Mouse (Mus musculus) MEL (cell line): ENCODE results near the gene 2300002M23Rik. TPM values are rescaled to one million over a fixed set of nuclear protein-coding genes. Genes with fewer than 3 reads are reported as not detected.
A peak's percentile ranks its signal among the peaks of the same experiment; 100 is the strongest.

Source experiments
- DNase-seq: peaks from one replicate; pipeline ENCODE4 v3.0.0; 2011; ENCODE audit warnings: low read depth, low spot score
- H3K27ac ChIP-seq: 2 replicates; pipeline ENCODE4 v1.5.1; 2012; ENCODE audit warnings: low read depth, mild to moderate bottlenecking, control low read depth, low read length, moderate library complexity; ENCODE audit not compliant: control insufficient read depth
- H3K27me3 ChIP-seq, 2 experiments: fragments of 150-350 bp in 1 of 2; sonication (generic) in 1 of 2; 2 replicates each; pipeline ENCODE4 v1.6.1; 2012; ENCODE audit warnings: low read length in 2 of 2, mild to moderate bottlenecking in 2 of 2, improper control_type of control experiment in 1 of 2, moderate library complexity in 1 of 2; ENCODE audit not compliant: insufficient read depth in 2 of 2, control insufficient read depth in 1 of 2
- H3K36me3 ChIP-seq, 2 experiments: 2 replicates each; pipeline ENCODE4 v1.6.1; 2012 to 2014; ENCODE audit warnings: low read length in 2 of 2, improper control_type of control experiment in 1 of 2, inconsistent platforms in 1 of 2, mild to moderate bottlenecking in 1 of 2; ENCODE audit not compliant: insufficient read depth in 2 of 2, control insufficient read depth in 1 of 2
- H3K4me1 ChIP-seq, 2 experiments: fragments of 150-350 bp in 1 of 2; sonication (generic) in 1 of 2; 2 replicates each; pipeline ENCODE4 v1.6.1; 2012; ENCODE audit warnings: low read length in 2 of 2, improper control_type of control experiment in 1 of 2, mild to moderate bottlenecking in 1 of 2; ENCODE audit not compliant: insufficient read depth in 2 of 2, control insufficient read depth in 1 of 2
- H3K4me3 ChIP-seq, 2 experiments: fragments of 150-350 bp in 1 of 2; sonication (generic) in 1 of 2; 2 replicates each; pipeline ENCODE4 v1.5.1; 2012; ENCODE audit warnings: low read depth in 2 of 2, low read length in 2 of 2, mild to moderate bottlenecking in 2 of 2, moderate library complexity in 2 of 2, control low read depth in 1 of 2, improper control_type of control experiment in 1 of 2; ENCODE audit not compliant: control insufficient read depth in 1 of 2, insufficient read depth in 1 of 2
- H3K79me2 ChIP-seq: 2 replicates; pipeline ENCODE4 v1.6.1; 2012; ENCODE audit warnings: mild to moderate bottlenecking, low read length, moderate library complexity; ENCODE audit not compliant: control insufficient read depth, poor library complexity, insufficient read depth
- H3K9ac ChIP-seq: 2 replicates; pipeline ENCODE4 v1.6.1; 2012; ENCODE audit warnings: low read depth, mild to moderate bottlenecking, control low read depth, low read length, moderate library complexity; ENCODE audit not compliant: control insufficient read depth, poor library complexity, severe bottlenecking
- H3K9me3 ChIP-seq: fragments of 150-350 bp; sonication (generic); replicated peaks from 2 replicates; pipeline ENCODE4 v1.6.1; 2012; ENCODE audit warnings: mild to moderate bottlenecking, low read length, improper control_type of control experiment, moderate library complexity; ENCODE audit not compliant: insufficient read depth
- BHLHE40 ChIP-seq: IDR thresholded peaks from 2 replicates; pipeline ENCODE4 v1.6.1; 2012; ENCODE audit warnings: low read depth, mild to moderate bottlenecking, inconsistent platforms, low read length, improper control_type of control experiment, borderline replicate concordance
- CHD1 ChIP-seq: IDR thresholded peaks from 2 replicates; pipeline ENCODE4 v1.6.1; 2012; ENCODE audit warnings: low read depth, mild to moderate bottlenecking, inconsistent platforms, low read length, improper control_type of control experiment
- CTCF ChIP-seq, 3 experiments: IDR thresholded peaks in 2 of 3; conservative IDR thresholded peaks in 1 of 3; 2 replicates each; pipeline ENCODE4 v1.5.1; 2011 to 2012; ENCODE audit warnings: low read length in 3 of 3, low read depth in 2 of 3, mild to moderate bottlenecking in 2 of 3, improper control_type of control experiment in 1 of 3, inconsistent platforms in 1 of 3, mixed read lengths in 1 of 3, moderate library complexity in 1 of 3; ENCODE audit not compliant: control insufficient read depth in 1 of 3, insufficient read depth in 1 of 3, poor library complexity in 1 of 3, severe bottlenecking in 1 of 3
- E2F4 ChIP-seq: IDR thresholded peaks from 2 replicates; pipeline ENCODE4 v1.6.1; 2011; ENCODE audit warnings: low read depth, low read length, improper control_type of control experiment, borderline replicate concordance
- EP300 ChIP-seq, 2 experiments: IDR thresholded peaks; 2 replicates each; pipeline ENCODE4 v1.6.1; 2011; ENCODE audit warnings: improper control_type of control experiment in 2 of 2, low read length in 2 of 2, low read depth in 1 of 2, mild to moderate bottlenecking in 1 of 2
- GABPA ChIP-seq: IDR thresholded peaks from 2 replicates; pipeline ENCODE4 v1.6.1; 2012; ENCODE audit warnings: low read depth, mild to moderate bottlenecking, inconsistent platforms, low read length, improper control_type of control experiment, moderate library complexity
- GATA1 ChIP-seq: IDR thresholded peaks from 2 replicates; pipeline ENCODE4 v1.6.1; 2011; ENCODE audit warnings: low read depth, low read length, improper control_type of control experiment
- HCFC1 ChIP-seq: IDR thresholded peaks from 2 replicates; pipeline ENCODE4 v1.6.1; 2012; ENCODE audit warnings: low read depth, mild to moderate bottlenecking, inconsistent platforms, low read length, improper control_type of control experiment, moderate library complexity
- MAX ChIP-seq: IDR thresholded peaks from 2 replicates; pipeline ENCODE4 v1.6.1; 2011; ENCODE audit warnings: low read length, improper control_type of control experiment
- NELFE ChIP-seq: IDR thresholded peaks from 2 replicates; pipeline ENCODE4 v1.6.1; 2011; ENCODE audit warnings: low read depth, low read length, improper control_type of control experiment
- NRF1 ChIP-seq: IDR thresholded peaks from 2 replicates; pipeline ENCODE4 v1.6.1; 2014; ENCODE audit warnings: low read depth, mild to moderate bottlenecking, inconsistent platforms, low read length, improper control_type of control experiment, moderate library complexity; ENCODE audit not compliant: poor library complexity, insufficient read depth, severe bottlenecking
- POLR2AphosphoS5 ChIP-seq: IDR thresholded peaks from 2 replicates; pipeline ENCODE4 v1.6.1; 2012; ENCODE audit warnings: low read depth, borderline replicate concordance, mild to moderate bottlenecking, inconsistent platforms, low read length, moderate library complexity, mixed read lengths
- RAD21 ChIP-seq: IDR thresholded peaks from 2 replicates; pipeline ENCODE4 v1.6.1; 2011; ENCODE audit warnings: mild to moderate bottlenecking, low read depth, low read length, improper control_type of control experiment
- SIN3A ChIP-seq: IDR thresholded peaks from 2 replicates; pipeline ENCODE4 v1.6.1; 2012; ENCODE audit warnings: low read length, improper control_type of control experiment, inconsistent platforms
- SMC3 ChIP-seq: IDR thresholded peaks from 2 replicates; pipeline ENCODE4 v1.6.1; 2011; ENCODE audit warnings: low read depth, low read length, improper control_type of control experiment
- TAL1 ChIP-seq: IDR thresholded peaks from 2 replicates; pipeline ENCODE4 v1.6.1; 2012; ENCODE audit warnings: mild to moderate bottlenecking, inconsistent platforms, low read length, moderate library complexity, mixed read lengths
- ZC3H11A ChIP-seq: IDR thresholded peaks from 2 replicates; pipeline ENCODE4 v1.6.1; 2012; ENCODE audit warnings: low read depth, mild to moderate bottlenecking, inconsistent platforms, low read length, improper control_type of control experiment
- ZKSCAN1 ChIP-seq: IDR thresholded peaks from 2 replicates; pipeline ENCODE4 v1.6.1; 2012; ENCODE audit warnings: low read depth, mild to moderate bottlenecking, inconsistent platforms, low read length, improper control_type of control experiment, moderate library complexity
- ZMIZ1 ChIP-seq: IDR thresholded peaks from 2 replicates; pipeline ENCODE4 v1.6.1; 2012; ENCODE audit warnings: low read depth, mild to moderate bottlenecking, inconsistent platforms, low read length, improper control_type of control experiment, moderate library complexity
- polyA plus RNA-seq, 2 experiments: library from polyadenylated mRNA; stranded (reverse) in 1 of 2; unstranded in 1 of 2; fragments of >175 nt in 1 of 2; fragments of >200 nt in 1 of 2; gene quantifications; 2 replicates each; pipeline versions ENCODE4 v1.2.1 to v1.2.4; 2012; ENCODE audit warnings: low replicate concordance in 2 of 2, low read depth in 1 of 2; ENCODE audit not compliant: insufficient read length in 2 of 2, insufficient read depth in 1 of 2, missing spikeins in 1 of 2
- total RNA-seq: library from RNA; depleted of rRNA; stranded (reverse); fragments of 300-350 nt; gene quantifications from 2 replicates; pipeline ENCODE4 v1.2.3, GENCODE M21; 2012

Gene 2300002M23Rik
- total and polyA plus RNA-seq, 3 experiments = not detected

- Histone ChIP-seq H3K36me3 (no peaks in the 10 kb centered on the region), H3K27me3 (no peaks in the 10 kb centered on the region), H3K79me2 (no peaks in the 10 kb centered on the region), H3K4me1 (no peaks in the 10 kb centered on the region), H3K9me3 (no peaks in the 10 kb centered on the region), H3K4me3 (no peak overlapping the region), H3K27ac (no peak overlapping the region), H3K9ac (no peak overlapping the region)
- TF ChIP-seq POLR2AphosphoS5 (no peak), CTCF (IDR thresholded peaks at IDR 0.05 in 2 of 3, conservative IDR thresholded peaks at IDR 0.05 in 1 of 3; ENCODE audit: control insufficient read depth in 1 of 3, insufficient read depth in 1 of 3, low read depth in 2 of 3, low read length in 3 of 3, poor library complexity in 1 of 3, severe bottlenecking in 1 of 3) (peak; percentile 80 to 91 (median 87)), TAL1 (no peak), SIN3A (no peak), BHLHE40 (no peak), RAD21 (peak; percentile 64), ZMIZ1 (no peak), GABPA (no peak), EP300 (IDR thresholded peaks at IDR 0.05; ENCODE audit: low read depth in 1 of 2, low read length in 2 of 2) (no peak), ZC3H11A (0 out of 2 replicates have a peak, but pooled peaks have one; percentile 8), NELFE (no peak), MAX (no peak), NRF1 (no peak), HCFC1 (no peak), E2F4 (no peak), SMC3 (peak; percentile 65), ZKSCAN1 (no peak), CHD1 (no peak)
- peak; percentile 72 for DNase-seq
These were observed 17.2 kb downstream of the 2300002M23Rik start for GRCm38 (mm10) chr17:35584330-35584937.

DNA sequence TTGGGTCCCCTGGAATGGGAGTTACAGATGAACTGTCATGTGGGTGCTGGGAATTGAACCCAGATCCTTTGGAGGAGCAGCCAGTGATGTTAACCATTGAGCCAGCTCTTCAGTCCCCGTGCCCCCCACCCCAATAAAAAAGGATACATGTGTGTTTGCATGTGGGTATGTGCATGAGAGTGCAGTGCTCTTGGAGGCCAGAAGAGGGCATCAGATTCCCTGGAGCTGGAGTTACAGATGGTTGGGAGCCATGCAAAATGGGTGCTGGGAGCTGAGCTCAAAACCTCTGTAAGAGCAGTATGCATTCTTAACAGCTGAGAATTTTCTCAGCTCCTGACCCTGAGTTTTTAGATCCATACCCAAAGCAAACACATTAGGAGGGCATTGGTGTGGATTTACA lies 20.0 kb downstream of the 2300002M23Rik start:
- H3K9me3 ChIP-seq = no peaks in the 10 kb centered on the region
- no peak for DNase-seq

More for the DNA sequence above, 20.0 kb downstream of the 2300002M23Rik start:
- TF ChIP-seq CTCF (IDR thresholded peaks at IDR 0.05 in 2 of 3, conservative IDR thresholded peaks at IDR 0.05 in 1 of 3; ENCODE audit: control insufficient read depth in 1 of 3, insufficient read depth in 1 of 3, low read depth in 2 of 3, low read length in 3 of 3, poor library complexity in 1 of 3, severe bottlenecking in 1 of 3) (peak in 1 of 3 experiments; percentile 16; a peak in 3 of 6 replicates), GATA1 (no peak)
- TF ChIP-seq, all 39 proteins: peak for 1
- Histone ChIP-seq H3K27me3 (no peaks in the 10 kb centered on the region), H3K9ac (no peak overlapping the region), H3K4me1 (peaks cover 0 to 10% of the 10 kb centered on the region in 2 experiments; a peak in 1 of 4 replicates), H3K79me2 (no peaks in the 10 kb centered on the region), H3K27ac (no peak overlapping the region), H3K4me3 (no peak overlapping the region), H3K36me3 (0 out of 4 replicates have a peak, but pooled peaks cover 0 to 2% of the 10 kb centered on the region in 2 experiments)
